ENCODE assay signal across 16 mouse cellular contexts in genomic region chr5:92424126-92424525, GRCm38 (mm10).
"Had no signal": no experiment of that assay in that cellular context is flagged by ENCODE, and none has a peak within 500 bp of the region (broad histone marks: within the 10 kb centered on the region; RNA-seq: fewer than 3 reads in every experiment).

No protein-coding gene starts in this region.

- H3K27me3 ChIP-seq: neural tube, embryonic 13.5 days; neural tube, embryonic 15.5 days; stomach, embryonic 15.5 days had no signal

- H3K9me3 ChIP-seq: neural tube, embryonic 15.5 days; stomach, embryonic 15.5 days had no signal

- DNase-seq: retina, postnatal 1 day; right cerebral cortex, adult 18-20 months; right cerebral cortex, postnatal 14 days; right cerebral cortex, postnatal 25 days; right cerebral cortex, postnatal 4 days; spleen, adult 18-20 months; thymus, adult 18-20 months; thymus, adult 2 months; thymus, postnatal 14 days; thymus, postnatal 25 days; thymus, postnatal 36 days; thymus, postnatal 4 days had no signal

- H3K4me1 ChIP-seq: neural tube, embryonic 13.5 days; neural tube, embryonic 15.5 days; stomach, embryonic 15.5 days had no signal

- H3K4me3 ChIP-seq: neural tube, embryonic 13.5 days; neural tube, embryonic 15.5 days; stomach, embryonic 15.5 days had no signal

- H3K27ac ChIP-seq: neural tube, embryonic 13.5 days; neural tube, embryonic 15.5 days; stomach, embryonic 15.5 days; stomach, postnatal 0 days had no signal
